Comparison of ENCODE assay signal across 1 mouse cellular context in genomic region chr14:43328603-43329002, GRCm38 (mm10). TPM values are rescaled to one million over a fixed set of nuclear protein-coding genes. Genes with fewer than 3 reads are reported as not detected.
"Had no signal": no experiment of that assay in that cellular context is flagged by ENCODE, and none has a peak within 500 bp of the region (broad histone marks: within the 10 kb centered on the region; RNA-seq: fewer than 3 reads in every experiment).

No protein-coding gene starts in this region.

RNA-seq across cellular contexts. Expression of gene 1700001F09Rik, which starts 19.0 kb away (rescaled TPM):
- total RNA-seq: neutrophil, adult 5-6 weeks had no signal

RNA-seq across cellular contexts. Expression of gene Gm8127, which starts 35.0 kb away (rescaled TPM):
- total RNA-seq: neutrophil, adult 5-6 weeks had no signal

RNA-seq across cellular contexts. Expression of gene Gm9732, which starts 53.8 kb away (rescaled TPM):
- total RNA-seq: neutrophil, adult 5-6 weeks had no signal
